Mouse (Mus musculus) c-Kit-positive CD71-positive TER-119-positive erythroid progenitor cells, embryonic 14.5 days (primary cell): ENCODE data around the gene Akt3.

Experiments
- DNase-seq: peaks from one replicate; pipeline ENCODE4 v3.0.0-alpha.2; 2013; ENCODE audit warnings: low spot score

The Akt3 gene

DNA sequence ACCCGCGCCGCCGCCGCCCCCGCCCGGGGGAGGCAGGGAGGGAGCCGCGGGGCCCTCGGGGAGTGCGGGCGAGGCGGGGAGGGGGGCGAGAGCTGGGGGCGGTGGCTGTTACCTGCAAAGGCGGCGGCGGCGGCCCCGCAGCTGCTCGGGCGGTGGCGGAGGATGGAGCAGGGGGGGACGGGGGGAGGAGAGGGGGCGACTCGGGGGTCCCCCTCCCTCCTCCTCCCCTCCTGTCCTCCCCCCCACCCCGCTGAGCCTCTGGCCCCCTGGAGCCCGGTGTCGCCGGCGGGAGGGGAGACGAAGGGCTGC, at the start of gene Akt3:
Gene Akt3, minus strand, starts transcription at position 170 of the 309 bp plus-strand sequence.
- no peak for DNase-seq

DNA sequence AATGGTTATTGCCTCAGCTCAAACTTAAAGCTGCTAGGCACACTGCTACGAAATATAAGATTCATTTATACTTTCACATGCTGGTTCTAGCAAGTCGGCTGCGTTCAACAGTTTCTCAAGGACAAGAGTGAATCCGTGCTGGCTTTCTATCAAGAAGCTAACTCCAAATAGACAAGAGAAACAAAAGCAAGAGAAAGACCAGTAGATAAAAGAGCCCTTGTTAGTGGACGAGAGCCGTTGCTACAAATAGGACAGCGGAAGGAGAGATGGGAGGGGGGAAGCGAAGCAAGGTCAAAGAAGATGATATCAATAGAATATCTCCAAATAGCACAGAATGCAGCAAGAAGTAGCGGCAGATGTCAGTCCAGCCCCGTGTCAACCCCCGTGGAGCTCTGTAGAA, 49.5 kb upstream of the Akt3 start:
- no peak for DNase-seq

DNA sequence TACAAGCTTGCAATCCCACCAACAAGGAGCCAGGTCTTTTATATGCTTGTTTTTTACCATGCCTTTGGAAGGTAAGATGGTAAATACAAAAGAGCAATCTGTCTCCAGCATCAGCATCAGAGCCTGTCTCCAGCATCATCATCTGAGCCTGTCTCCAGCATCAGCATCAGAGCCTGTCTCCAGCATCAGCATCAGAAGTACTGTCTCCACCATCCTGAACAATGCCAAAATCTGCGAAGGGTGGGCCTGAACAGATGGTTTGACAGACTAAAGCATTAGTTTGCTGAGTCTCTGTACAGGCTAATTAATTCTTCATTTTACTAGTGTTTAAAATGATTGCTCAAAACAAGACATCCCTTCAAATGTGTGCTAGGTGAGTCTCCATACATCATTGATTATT, 40.2 kb upstream of the Akt3 start:
- no peak for DNase-seq

DNA sequence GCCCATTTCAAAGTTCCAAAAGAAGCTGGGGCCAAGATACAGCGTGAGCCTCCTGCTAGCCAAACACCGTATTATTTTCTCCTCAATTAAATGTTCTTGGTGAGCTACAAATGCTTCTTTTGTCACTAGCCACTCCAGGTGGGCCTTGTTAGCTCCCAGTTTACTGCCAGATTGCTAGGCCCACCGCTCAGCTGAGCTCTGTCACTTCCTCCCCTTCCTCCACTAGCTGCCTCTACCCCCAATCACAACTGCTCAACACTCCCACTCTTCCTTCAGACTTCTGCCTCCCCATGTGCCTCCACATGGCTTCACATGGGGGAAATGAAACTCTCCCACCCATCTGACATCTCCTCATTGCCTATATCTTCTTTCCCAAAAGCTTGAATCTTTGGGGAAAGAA, 28.8 kb upstream of the Akt3 start:
- no peak for DNase-seq

DNA sequence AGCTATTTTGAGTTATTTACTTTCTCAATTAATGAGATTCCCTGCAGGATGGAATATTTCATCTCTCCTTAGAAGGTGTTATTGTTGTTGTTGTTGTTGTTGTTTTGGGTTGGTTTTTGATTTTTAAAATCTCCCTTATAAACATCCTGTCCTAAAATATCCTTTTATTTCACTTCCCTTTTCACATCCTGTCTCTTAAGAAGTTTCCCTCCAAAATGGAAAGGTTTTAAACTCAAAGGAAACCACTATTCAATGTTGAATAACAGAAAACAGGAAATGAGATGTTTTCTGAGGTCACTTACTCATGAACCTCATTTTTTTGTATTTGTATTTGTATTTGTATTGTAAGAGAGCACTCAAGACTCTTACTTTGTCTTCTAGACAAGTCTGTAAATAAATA, 23.9 kb upstream of the Akt3 start:
- no peak for DNase-seq

DNA sequence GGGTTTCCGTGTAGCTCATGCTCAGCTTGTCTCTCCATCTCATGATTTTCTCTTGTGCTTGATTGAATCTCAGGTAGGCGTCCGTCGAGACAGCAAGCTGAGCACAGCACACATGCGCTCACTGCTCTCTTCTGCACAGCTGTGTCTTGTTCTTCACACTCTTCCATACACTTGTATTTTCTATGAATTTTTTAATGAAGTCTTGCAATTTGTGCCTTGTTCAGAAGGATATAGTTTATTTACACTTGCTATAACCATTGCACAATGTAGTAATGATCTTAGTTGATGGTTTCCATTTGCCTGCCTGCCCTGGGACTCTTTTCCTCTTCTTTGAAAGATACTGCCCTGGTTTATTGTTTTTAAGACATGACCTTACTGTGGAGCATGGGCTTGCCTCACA, 19.4 kb upstream of the Akt3 start:
- DNase-seq, result no peak

DNA sequence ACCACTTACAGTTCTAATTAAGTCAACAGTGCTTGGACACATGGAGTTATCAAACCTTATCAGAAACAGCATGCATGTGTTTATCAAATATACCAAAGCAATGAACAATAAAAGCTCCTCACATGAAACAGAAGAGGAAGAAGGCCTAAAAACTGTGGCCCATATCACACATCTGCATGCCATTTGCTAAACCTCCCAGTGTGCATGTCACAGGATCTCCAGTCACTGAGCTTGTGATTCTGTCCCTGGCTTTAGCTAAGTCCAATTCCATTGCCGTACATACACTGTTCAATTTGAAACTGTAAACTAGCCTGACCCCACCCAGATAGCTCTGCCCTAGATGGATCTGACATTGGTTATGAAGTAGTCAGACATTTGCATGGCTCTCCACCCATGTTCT, 9.6 kb upstream of the Akt3 start:
- no peak for DNase-seq

DNA sequence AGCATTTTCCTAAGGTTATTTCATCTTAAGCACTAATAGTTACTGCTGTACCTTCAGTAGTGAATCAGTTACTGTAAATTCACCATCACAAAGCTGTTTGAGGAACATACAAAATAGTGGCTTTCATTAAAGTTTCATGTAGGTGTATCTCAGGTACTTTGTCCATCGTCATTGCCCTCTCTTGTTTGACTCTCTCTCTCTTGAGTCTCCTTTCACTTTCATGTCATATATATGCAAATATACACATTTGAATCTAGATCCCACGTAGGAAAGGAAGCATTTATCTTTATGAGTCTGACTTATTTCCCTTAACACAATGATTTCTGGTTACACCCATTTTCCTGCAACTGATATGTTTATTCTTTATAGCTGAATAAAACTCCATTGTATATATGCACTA, 4.9 kb upstream of the Akt3 start:
- DNase-seq, result no peak

DNA sequence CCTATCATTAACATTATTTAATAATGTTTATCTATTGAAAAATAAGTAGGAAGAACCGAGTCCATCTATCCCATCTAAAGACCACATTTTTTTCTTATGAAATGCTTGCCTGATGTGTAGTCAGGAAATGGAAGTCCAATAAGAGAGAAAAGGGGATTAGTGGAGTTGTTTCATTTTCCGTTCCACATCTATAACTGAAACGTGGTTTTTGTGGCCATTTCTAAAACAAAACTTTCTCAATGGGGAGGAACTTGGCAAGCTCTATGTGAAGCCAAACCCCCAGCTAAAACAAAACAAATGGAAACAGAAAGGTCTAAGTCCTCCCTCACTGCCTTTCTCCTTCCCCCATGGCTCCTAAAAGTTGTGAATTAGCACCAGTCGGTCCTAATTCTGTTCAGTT, 2.8 kb upstream of the Akt3 start:
- no peak for DNase-seq

DNA sequence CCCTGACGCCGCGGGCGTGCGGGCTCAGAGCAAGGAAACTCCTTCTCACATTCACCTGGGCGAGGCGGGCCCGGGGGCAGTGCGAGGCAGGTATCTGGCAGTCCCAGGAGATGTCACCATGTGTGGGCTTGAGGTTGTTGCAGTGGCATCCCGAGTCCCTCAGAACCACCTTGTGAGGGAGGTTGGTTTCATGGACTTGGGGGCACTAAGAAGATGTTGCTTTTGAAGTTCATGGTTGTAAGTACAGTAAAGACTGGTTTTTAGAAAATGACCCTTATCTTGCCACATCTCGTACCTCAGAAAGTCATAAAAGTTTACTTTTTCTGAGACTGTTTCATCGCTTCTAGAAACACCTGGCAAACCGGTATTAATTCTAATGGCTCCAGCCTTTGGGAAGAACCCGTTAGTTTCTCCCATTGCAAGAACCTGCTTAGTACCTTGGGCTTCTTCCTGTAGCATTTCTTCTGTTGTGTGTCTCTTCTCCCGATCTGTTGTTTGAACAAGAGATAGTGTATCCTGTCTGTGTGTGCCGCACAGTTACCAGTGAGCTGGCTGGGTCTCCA, 1.1 kb upstream of the Akt3 start:
- DNase-seq, result no peak

DNA sequence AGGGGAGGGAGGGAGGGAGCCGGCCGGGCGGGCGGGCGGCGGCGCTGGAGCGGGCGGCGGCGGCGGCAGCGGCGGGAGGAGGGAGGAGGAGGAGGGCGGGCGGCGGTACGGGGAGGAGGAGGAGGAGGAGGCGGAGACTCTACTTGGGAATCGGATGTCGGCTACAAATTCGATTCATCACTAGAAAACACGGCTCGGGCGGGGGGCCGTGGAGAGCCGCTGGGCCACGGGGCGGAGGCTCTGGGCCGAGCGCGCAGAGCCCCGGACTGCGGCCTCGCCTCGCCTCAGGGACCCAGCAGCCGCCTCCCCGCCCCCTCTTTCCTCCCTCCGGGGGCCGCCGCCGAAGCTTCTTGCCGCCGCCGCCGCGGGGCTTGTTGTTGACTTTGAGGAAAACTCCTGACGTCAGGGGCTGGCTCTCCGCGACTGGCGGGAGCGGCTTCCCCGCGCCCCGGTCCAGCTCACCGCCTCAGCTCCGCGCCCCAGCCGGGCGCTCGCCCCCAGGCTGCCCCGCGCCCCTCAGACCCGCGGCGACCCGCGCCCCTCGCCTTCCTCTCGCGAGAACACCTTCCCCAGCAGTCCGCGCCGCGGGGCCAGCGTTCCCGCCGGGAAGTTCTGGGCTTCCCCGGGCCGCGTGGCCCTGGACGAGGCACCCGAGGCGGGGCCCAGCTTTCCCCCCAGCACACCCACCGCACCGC, 487 bp upstream of the Akt3 start:
- DNase-seq, result peak; percentile 60

DNA sequence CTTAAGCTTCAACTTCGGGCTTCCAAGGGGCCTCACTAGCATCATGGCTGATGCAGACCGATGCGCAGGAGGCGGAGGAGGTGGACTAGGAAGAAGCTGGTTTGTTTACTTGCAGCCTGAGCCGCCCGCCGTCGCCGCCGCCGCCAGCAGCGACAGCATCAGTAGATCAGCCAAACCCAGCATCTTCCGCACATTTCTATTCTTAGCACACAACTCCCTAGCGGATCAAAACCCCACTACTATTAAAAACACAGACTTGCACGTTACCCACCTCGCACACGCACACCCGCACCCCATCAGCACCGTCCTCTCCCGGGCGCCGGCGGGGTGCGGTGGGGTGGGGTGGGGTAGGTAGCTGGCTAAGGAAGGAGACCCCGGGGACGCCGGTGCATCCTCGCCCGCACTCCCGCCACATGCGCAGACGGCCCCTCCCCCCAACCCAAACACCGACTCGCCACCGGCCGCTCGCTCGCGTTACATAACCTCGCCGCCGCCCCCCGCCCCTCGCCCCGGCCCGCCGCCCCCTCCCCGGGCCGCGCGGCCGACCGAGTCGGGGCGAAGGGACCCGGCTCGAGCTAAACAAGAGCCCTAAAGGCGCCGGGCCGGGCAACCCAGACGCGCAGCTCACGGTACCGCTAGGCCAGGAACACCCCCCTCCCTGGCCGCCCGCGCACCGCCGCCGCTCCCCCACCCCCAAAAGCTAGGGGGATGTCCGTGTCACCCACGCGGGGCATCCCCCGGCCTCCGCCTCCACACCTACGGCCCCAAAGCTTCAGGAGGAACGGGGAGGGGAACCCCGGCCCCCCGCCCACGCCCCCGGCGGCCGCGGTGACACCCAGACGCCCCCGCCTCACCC, 597 bp downstream of the Akt3 start:
- DNase-seq, result peak; percentile 49

DNA sequence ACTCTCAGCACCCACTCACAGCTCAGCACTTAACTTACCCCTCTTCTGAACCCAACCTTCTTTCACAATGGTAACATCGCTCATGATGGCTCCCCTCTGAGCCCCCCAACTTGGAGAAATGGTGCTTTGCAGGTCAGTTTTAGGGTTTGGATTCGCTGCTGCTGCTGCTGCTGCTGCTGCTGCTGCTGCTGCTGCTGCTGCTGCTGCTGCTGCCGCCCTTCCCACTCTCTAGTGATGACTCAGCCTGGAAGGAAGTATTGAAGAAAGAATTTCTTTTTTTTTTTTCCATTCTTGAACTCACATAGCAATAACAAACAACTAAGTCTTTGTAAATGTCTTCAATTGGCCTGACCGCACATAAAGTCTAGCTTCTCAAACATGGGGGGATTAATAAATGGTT, 9.4 kb downstream of the Akt3 start:
- no peak for DNase-seq

DNA sequence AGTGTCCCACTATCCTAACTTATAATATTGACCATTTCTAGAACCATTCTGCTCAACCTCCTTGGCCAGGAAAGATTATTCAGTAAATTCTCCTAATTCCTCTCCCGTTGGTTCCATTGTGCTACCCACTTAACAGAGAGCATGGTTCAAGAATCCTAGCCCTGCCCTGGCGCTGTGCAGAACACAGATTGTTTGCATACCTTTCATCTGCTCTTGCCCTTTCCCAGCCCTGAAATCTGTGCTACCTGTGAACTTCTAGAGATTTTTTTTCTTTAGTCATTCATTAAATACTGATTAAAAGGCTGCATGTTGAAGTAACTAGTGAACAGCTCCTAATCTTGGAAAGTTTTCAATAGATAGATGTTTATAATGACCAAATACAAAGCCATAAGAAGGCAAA, 19.6 kb downstream of the Akt3 start:
- DNase-seq, result no peak

DNA sequence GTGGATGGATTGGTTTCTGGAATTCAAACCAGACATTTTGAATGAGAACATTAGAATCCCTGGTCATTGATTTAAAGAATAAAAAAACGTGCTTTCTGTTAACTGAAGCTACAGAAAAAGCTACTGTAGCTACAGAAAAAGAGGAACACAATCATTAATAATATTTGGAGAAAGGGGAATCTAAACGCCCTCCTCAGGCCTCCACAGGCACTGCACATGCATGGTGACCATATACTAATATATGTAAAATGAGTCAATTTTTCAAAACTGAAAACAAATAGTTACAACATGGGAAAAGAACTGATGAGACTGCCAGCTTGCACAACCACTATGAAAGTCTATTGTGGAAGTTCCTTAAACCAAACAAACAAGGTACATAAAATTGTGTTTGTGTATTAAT, 21.3 kb downstream of the Akt3 start:
- no peak for DNase-seq

DNA sequence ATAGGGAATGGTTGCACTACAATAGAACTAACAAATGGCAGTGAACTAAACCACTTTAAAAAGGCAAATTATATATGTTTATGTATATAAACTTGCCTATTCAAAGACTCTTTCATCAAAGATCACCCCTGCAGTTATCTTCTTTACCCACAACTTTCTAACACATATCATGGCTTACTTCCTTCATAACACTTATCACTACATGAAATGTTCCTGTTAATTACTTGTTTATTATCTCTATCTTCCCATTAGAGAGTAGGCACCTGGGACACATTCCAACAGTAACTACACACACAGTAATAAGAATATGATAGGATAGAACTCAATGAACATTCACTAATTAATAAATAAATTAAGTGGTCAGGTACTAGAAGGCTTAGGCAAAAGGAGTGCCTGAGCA, 21.8 kb downstream of the Akt3 start:
- DNase-seq, result no peak

DNA sequence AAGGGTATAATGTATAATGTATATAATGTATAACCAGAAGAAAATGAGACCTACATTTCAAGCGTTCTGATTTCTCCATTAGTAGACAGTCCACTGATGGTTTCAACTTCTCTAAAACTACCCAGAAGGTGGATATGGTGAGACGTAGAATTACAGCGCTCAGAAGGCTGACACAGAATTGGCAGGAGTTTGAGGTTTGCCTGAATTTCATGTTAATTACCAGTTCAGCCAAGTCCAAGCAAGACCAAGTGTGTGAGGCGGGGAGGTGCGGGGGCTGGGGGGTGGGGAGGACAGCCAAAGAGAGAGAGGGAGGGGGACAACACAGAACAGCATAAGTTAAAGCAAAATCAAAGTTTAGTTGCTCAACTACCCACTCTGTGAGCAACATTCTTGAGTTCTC, 23.5 kb downstream of the Akt3 start:
- no peak for DNase-seq

DNA sequence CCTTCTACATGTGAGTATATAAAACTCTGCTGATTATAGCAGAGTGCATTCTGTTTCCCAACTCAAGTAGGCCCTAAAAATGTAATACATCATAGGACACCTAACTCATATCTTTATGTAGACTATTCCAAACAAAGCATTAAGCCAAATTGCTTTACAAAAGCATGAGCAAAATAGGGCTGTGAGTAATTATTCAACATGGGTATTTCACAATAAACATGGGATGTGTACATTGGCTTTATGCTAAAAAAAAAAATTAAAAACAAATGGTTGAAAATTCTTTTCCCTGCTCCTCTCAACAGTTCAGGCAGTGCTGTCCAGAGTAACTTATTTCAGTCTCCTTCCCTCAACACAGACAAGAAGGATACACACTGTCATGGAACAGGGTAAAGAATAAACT, 26.9 kb downstream of the Akt3 start:
- DNase-seq, result no peak

DNA sequence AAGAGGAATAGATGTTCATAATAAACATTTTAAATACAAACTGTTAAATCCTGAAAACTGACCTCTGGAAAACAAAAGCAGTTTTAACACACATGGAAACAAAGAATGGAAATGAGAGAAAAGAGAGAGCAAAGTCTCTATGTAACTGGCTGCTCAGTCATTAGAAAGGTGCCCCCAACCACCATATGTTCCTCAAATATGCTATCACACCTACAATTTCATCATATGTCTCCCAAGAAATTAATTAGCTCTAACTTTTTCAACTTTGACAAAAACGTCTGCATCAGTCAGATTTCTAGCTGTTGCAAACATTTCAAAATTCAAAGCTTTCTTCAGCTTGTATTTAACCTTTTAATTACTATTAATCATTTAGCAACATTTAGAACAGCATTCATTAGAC, 59.0 kb downstream of the Akt3 start:
- no peak for DNase-seq

DNA sequence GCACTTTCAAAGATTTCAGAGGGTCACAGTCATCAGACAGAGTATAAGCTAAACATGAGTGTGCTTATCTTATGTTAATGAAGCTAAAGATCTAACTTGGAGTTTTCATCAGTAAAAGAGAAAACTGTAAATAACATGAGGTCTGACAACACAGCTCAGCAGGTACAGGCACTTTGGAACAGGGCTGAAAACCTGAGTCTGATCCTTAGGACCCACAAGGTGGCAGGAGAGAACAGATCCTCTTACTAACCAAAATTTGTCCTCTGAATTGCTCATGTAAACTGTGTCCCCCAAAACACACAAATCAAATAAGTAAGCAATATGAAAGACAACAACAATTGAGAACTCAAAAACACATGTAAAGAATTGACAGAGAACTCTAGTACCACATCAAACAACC, 62.8 kb downstream of the Akt3 start:
- DNase-seq, result no peak

DNA sequence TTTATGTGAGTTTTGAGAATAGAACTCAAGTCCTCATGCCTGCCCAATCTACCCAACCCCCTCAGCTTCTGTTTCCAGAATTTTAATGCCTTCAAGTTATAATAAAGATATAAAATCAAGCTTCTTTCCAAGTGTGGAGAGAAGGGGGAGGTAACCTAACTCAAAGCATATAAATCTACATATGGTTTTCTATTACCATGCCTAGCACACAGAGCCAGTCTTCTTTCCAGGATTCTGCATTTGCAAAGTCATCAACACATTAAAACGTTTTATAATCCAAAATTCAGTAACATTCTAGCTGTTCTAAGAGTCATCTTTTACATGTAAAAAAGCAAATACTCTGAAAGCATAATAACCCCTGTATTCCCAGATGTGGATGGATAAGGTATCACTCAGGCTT, 63.7 kb downstream of the Akt3 start:
- DNase-seq, result no peak

DNA sequence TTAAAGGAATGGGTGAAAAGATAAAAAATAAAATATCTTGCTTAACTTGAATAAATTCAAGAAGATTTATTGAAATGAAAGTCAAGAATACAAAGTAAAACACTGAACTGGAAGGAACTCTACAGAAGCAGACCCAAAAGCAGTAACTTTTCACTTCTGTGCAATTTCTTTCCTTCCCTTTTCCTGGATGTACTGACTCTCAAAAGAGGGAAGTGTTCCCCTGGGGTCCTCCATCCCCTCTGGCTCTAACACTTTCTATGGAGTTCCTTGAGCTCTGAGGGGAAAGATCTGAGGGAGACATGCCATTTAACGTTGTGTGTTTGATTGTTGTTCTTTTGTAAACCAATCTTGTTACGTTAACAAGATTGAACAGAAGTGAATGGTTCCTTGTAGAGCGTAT, 66.4 kb downstream of the Akt3 start:
- DNase-seq, result no peak

DNA sequence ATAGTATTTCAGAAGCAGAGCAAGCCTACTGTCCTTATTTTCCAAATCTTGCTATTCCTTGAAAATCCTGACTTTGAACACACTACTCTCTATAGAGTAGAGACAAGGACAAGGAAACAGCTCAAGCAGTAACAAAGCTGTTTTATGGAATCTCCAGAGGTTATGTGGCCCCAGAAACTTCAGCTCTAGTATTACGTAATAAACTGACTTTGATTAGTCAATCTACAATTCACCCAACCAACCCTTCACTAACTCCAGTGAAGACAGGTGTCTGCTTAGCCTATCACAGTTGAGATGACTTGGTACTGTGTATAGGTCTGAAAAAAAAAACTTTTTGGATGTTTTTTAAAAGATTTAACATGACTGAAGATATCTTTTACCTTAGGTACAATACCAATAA, 67.6 kb downstream of the Akt3 start:
- no peak for DNase-seq

DNA sequence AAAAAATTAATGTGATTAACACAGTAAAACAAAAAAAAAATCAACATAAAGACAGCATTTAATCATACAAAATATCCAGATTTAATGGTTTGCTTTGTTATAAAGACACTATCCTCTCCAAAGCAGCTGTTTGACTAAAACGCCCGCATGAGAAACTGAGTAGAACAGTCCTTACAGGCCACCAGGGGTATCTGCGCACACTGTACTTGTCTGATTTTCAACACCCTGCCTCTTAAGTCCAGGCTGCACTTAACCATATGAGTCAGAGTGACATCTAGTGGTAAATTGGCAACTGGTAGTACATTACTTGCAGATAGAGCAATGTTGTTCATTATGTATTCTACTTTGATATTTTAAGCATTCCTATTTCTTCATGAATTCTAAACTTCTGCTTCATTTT, 69.3 kb downstream of the Akt3 start:
- peak; percentile 20 for DNase-seq
